Mouse (Mus musculus) C2C12 (cell line): ENCODE measurements around the gene Nudt19.

Experiments used
- CTCF ChIP-seq: IDR thresholded peaks from one replicate; pipeline ENCODE4 v1.5.1; 2011; ENCODE audit not compliant: control insufficient read depth, insufficient read depth, insufficient read length
- MAX ChIP-seq: IDR thresholded peaks from one replicate; pipeline ENCODE4 v1.6.1; 2011; ENCODE audit warnings: mild to moderate bottlenecking, control low read depth
- USF1 ChIP-seq: IDR thresholded peaks from one replicate; pipeline ENCODE4 v1.6.1; 2011; ENCODE audit warnings: low read depth, mild to moderate bottlenecking, control low read depth, moderate library complexity

- TF ChIP-seq USF1 (no peak), MAX (no peak), CTCF (no peak)
These were observed 33.4 kb upstream of the Nudt19 start for GRCm38 (mm10) chr7:35589485-35589884.
